Mouse (Mus musculus): ENCODE data around the gene Lsamp.

- TF ChIP-seq GATA1 (IDR thresholded peaks at IDR 0.05; ENCODE audit: low read length) (no peak), TAL1 (IDR thresholded peaks at IDR 0.05; ENCODE audit: low read length) (no peak)
Measured at GRCm38 (mm10) chr16:40891338-40891737, 907.2 kb downstream of the Lsamp start.
